Mouse (Mus musculus): ENCODE data around the gene Ankrd55.

DNA sequence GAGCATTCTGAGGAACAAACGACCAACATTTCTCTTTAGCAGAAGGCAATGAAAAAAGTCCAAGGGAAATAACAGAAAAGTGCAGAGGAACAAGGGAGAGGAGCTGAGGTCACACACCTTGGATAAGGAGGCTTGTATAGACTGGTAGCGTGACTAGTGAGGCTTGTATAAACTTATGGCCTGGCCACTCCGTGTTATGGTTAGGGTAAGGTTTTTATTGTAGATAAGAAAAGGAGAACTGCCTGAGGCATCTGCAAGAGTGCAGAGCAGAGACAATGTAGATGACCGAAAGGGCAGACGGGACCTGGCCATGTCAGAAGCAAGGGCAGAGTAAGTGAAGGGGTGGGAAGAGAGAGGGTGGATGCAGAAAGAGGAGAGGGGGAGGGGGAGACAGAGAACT is 10.7 kb upstream of the Ankrd55 start:
- TF ChIP-seq POLR2A (IDR thresholded peaks at IDR 0.05; ENCODE audit: low read depth, low read length) (no peak), CTCF (IDR thresholded peaks at IDR 0.05; ENCODE audit: extremely low read depth, insufficient read length, insufficient replicate concordance, low read depth, low read length) (no peak)
